Mouse (Mus musculus) forebrain, embryonic 11.5 days (tissue): ENCODE measurements at regions not wholly inside any gene's neighbourhood (a gene's known extent, or its start where the extent isn't known, plus 50 kb on each side); places are given as distances from the start of the nearest gene placed in this dataset.

ENCODE experiments used
- ATAC-seq: fragments of 200-750 bp; cut with Nextera tagmentation; replicated peaks from 2 replicates; pipeline ENCODE4 v1.8.0; 2017; ENCODE audit warnings: moderate TSS enrichment; ENCODE audit not compliant: low FRiP score
- DNase-seq: peaks from one replicate; pipeline ENCODE4 v3.0.0-alpha.2; 2017; ENCODE audit warnings: low spot score
- H3K27ac ChIP-seq: fragments of 300-500 bp; sonication (generic); 2 replicates; pipeline ENCODE4 v1.5.1; 2014; ENCODE audit warnings: low read depth, low read length
- H3K27me3 ChIP-seq: fragments of 300-500 bp; sonication (generic); 2 replicates; pipeline ENCODE4 v1.6.1; 2014; ENCODE audit warnings: mild to moderate bottlenecking, low read length, mixed read lengths; ENCODE audit not compliant: control insufficient read depth, insufficient read depth
- H3K36me3 ChIP-seq: fragments of 300-500 bp; sonication (generic); 2 replicates; pipeline ENCODE4 v1.6.1; 2014; ENCODE audit warnings: mild to moderate bottlenecking, low read length, moderate library complexity, mixed read lengths; ENCODE audit not compliant: control insufficient read depth, insufficient read depth
- H3K4me1 ChIP-seq: fragments of 300-500 bp; sonication (generic); replicated peaks from 2 replicates; pipeline ENCODE4 v1.6.1; 2014; ENCODE audit warnings: low read length, mixed read lengths; ENCODE audit not compliant: control insufficient read depth, insufficient read depth
- H3K4me2 ChIP-seq: fragments of 300-500 bp; sonication (generic); 2 replicates; pipeline ENCODE4 v1.6.1; 2014; ENCODE audit warnings: low read depth, mild to moderate bottlenecking, low read length, moderate library complexity, mixed read lengths; ENCODE audit not compliant: severe bottlenecking
- H3K4me3 ChIP-seq: fragments of 300-500 bp; sonication (generic); 2 replicates; pipeline ENCODE4 v1.5.1; 2014; ENCODE audit warnings: low read depth, low read length
- H3K9ac ChIP-seq: fragments of 300-500 bp; sonication (generic); 2 replicates; pipeline ENCODE4 v1.6.1; 2014; ENCODE audit warnings: low read length
- H3K9me3 ChIP-seq: fragments of 300-500 bp; sonication (generic); 2 replicates; pipeline ENCODE4 v1.6.1; 2016; ENCODE audit warnings: low read length, mixed read lengths; ENCODE audit not compliant: control insufficient read depth
- WGBS: fragments of 180-500 bp; shearing (Covaris S2); extraction: QIAGEN DNeasy Blood & Tissue Kit; methylation state at CpG from one replicate; pipeline ENCODE4 v1.1.7; 2014; 5-methylcytosine and 5-hydroxymethylcytosine counted together

- Histone ChIP-seq H3K4me2 (no peak overlapping the region), H3K27ac (no peak overlapping the region), H3K36me3 (no peaks in the 10 kb centered on the region), H3K27me3 (no peaks in the 10 kb centered on the region), H3K9ac (no peak overlapping the region), H3K4me3 (no peak overlapping the region), H3K9me3 (no peaks in the 10 kb centered on the region), H3K4me1 (no peaks in the 10 kb centered on the region)
- ATAC-seq (no peak), DNase-seq (no peak)
- WGBS = 82% methylated on average over 4 of the region's 4 CpGs
Observed at GRCm38 (mm10) chr11:34995515-34995914, 125.5 kb upstream of the Slit3 start.

GRCm38 (mm10) chr11:34982775-34983457 lies 138.1 kb upstream of the Slit3 start:
- DNase-seq (no peak), ATAC-seq (no peak)
- no peak overlapping the region for H3K9ac ChIP-seq
- 74% methylated on average over 5 of the region's 5 CpGs for WGBS
- no peaks in the 10 kb centered on the region for H3K27me3 ChIP-seq
- H3K36me3 ChIP-seq = no peaks in the 10 kb centered on the region
- H3K27ac ChIP-seq = no peak overlapping the region
- no peaks in the 10 kb centered on the region for H3K4me1 ChIP-seq
- H3K4me2 ChIP-seq = no peak overlapping the region
- H3K4me3 ChIP-seq = no peak overlapping the region
- H3K9me3 ChIP-seq = no peaks in the 10 kb centered on the region

GRCm38 (mm10) chr11:34980210-34980609 lies 140.8 kb upstream of the Slit3 start:
- no peak overlapping the region for H3K4me3 ChIP-seq
- H3K9ac ChIP-seq = no peak overlapping the region
- H3K4me2 ChIP-seq = no peak overlapping the region
- no peaks in the 10 kb centered on the region for H3K9me3 ChIP-seq
- H3K36me3 ChIP-seq = no peaks in the 10 kb centered on the region
- no peaks in the 10 kb centered on the region for H3K27me3 ChIP-seq
- H3K27ac ChIP-seq = no peak overlapping the region
- DNase-seq (no peak), ATAC-seq (no peak)
- 96% methylated on average over 1 of the region's 1 CpGs for WGBS
- H3K4me1 ChIP-seq = no peaks in the 10 kb centered on the region

- Histone ChIP-seq H3K4me3 (no peak overlapping the region), H3K36me3 (no peaks in the 10 kb centered on the region), H3K27me3 (no peaks in the 10 kb centered on the region), H3K9me3 (no peaks in the 10 kb centered on the region), H3K9ac (no peak overlapping the region), H3K27ac (no peak overlapping the region), H3K4me1 (no peaks in the 10 kb centered on the region), H3K4me2 (no peak overlapping the region)
- DNase-seq = no peak
- WGBS = 93% methylated on average over 7 of the region's 7 CpGs
- ATAC-seq = no peak
Observed at GRCm38 (mm10) chr11:34977861-34978260, 143.2 kb upstream of the Slit3 start.

GRCm38 (mm10) chr11:34975771-34976302 lies 142.4 kb upstream of the Spdl1 start:
- ATAC-seq (no peak), DNase-seq (no peak)
- no peaks in the 10 kb centered on the region for H3K4me1 ChIP-seq
- no peaks in the 10 kb centered on the region for H3K27me3 ChIP-seq
- no peak overlapping the region for H3K9ac ChIP-seq
- H3K36me3 ChIP-seq = no peaks in the 10 kb centered on the region
- H3K27ac ChIP-seq = no peak overlapping the region
- no peaks in the 10 kb centered on the region for H3K9me3 ChIP-seq
- no peak overlapping the region for H3K4me3 ChIP-seq
- 79% methylated on average over 8 of the region's 8 CpGs for WGBS
- no peak overlapping the region for H3K4me2 ChIP-seq

- no peak for DNase-seq
- H3K4me2 ChIP-seq = no peak overlapping the region
Observed at GRCm38 (mm10) chr11:34973467-34973921, 140.1 kb upstream of the Spdl1 start.

GRCm38 (mm10) chr11:34973012-34973411 lies 139.6 kb upstream of the Spdl1 start:
- no peaks in the 10 kb centered on the region for H3K9me3 ChIP-seq
- no peak overlapping the region for H3K9ac ChIP-seq
- H3K27me3 ChIP-seq = no peaks in the 10 kb centered on the region
- no peak overlapping the region for H3K4me3 ChIP-seq
- ATAC-seq (no peak), DNase-seq (no peak)
- no peaks in the 10 kb centered on the region for H3K4me1 ChIP-seq
- 85% methylated on average over 5 of the region's 5 CpGs for WGBS
- H3K36me3 ChIP-seq = no peaks in the 10 kb centered on the region
- no peak overlapping the region for H3K27ac ChIP-seq
- H3K4me2 ChIP-seq = no peak overlapping the region

More at GRCm38 (mm10) chr11:34973467-34973921, 140.1 kb upstream of the Spdl1 start:
- H3K4me3 ChIP-seq = no peak overlapping the region
- no peak overlapping the region for H3K9ac ChIP-seq
- no peak for ATAC-seq
- no peaks in the 10 kb centered on the region for H3K4me1 ChIP-seq
- WGBS = 77% methylated on average over 1 of the region's 1 CpGs
- no peaks in the 10 kb centered on the region for H3K9me3 ChIP-seq
- H3K36me3 ChIP-seq = no peaks in the 10 kb centered on the region
- H3K27me3 ChIP-seq = no peaks in the 10 kb centered on the region
- no peak overlapping the region for H3K27ac ChIP-seq

- no peaks in the 10 kb centered on the region for H3K9me3 ChIP-seq
- ATAC-seq (no peak), DNase-seq (no peak)
- no peak overlapping the region for H3K27ac ChIP-seq
- no peaks in the 10 kb centered on the region for H3K27me3 ChIP-seq
- H3K4me3 ChIP-seq = no peak overlapping the region
- no peaks in the 10 kb centered on the region for H3K4me1 ChIP-seq
- H3K4me2 ChIP-seq = no peak overlapping the region
- no peaks in the 10 kb centered on the region for H3K36me3 ChIP-seq
- H3K9ac ChIP-seq = no peak overlapping the region
- 71% methylated on average over 7 of the region's 7 CpGs for WGBS
Observed at GRCm38 (mm10) chr11:34959291-34959690, 125.8 kb upstream of the Spdl1 start.
